Mouse (Mus musculus): ENCODE measurements around the gene Slc7a9. TPM values are rescaled to one million over a fixed set of nuclear protein-coding genes. Genes with fewer than 3 reads are reported as not detected.

Slc7a9 gene
- not detected for total RNA-seq (2022)

GRCm38 (mm10) chr7:35447996-35448846 lies at the start of gene Slc7a9:
Gene Slc7a9, plus strand, starts transcription at chr7:35448796.
- no peak for DNase-seq (ENCODE audit: low spot score in 2 of 2)

DNA sequence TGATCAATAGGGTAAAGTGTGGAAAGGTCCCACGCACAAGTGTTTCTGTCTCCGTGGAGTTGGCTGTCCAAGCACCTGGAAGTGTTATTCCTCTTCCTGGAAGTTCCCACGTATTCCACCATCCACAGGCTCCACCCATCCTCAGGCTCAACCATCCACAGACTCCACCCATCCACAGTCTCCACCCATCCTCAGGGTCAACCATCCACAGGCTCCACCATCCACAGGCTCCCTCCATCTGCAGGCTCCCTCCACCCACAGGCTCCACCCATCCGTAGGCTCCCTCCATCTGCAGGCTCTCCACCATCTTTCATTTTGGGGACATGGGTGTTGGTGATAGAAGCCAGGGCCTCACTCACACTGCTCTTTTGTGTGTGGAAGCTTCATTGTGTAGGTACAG lies 47.4 kb upstream of the Slc7a9 start:
- no peak for DNase-seq (ENCODE audit: low spot score in 2 of 2)

DNA sequence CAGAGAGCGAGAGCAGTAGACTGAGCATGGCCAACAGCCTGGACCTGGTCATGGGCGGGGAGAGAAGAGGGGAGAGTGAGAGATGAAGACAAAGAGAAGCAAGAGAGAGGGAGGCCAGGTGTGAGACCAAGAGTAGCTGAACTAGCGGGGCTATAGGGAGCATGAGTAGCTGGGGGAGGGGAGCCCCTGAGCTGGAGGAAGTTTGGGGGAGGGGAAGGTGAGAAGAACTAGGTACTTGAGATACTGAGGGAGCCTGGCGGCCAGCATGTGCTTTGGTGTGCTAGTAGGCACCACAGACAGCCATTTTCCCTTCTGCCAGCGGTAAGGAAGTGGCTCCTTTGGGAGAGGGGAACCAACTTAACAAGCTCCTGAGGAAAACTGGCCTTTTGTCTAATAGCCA lies 33.4 kb upstream of the Slc7a9 start:
- DNase-seq (ENCODE audit: low spot score in 2 of 2) = no peak

- no peak for DNase-seq (ENCODE audit: low spot score in 2 of 2)
Measured at GRCm38 (mm10) chr7:35415801-35416653, 32.6 kb upstream of the Slc7a9 start.

GRCm38 (mm10) chr7:35416654-35416948 lies 32.0 kb upstream of the Slc7a9 start:
- DNase-seq (ENCODE audit: low spot score in 2 of 2) = no peak

DNA sequence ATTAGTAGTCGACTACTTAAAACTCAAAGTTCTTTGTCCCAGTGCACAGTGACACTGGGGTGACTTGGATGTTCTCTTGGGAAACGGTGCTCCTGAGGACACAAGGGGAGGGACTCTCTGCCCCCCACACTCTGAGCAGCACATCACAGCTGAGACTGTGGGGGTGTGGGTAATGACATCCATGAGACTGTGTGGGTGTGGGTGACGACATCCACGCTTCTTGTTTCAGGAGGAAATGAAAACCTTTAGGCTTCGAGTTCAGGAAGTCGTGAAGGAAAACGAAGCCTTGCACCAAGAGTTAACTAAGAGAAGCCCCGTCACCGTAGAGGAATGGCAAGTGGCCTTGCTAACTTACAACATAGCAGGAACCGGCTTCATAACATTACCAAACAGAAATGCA lies 25.5 kb upstream of the Slc7a9 start:
- DNase-seq (ENCODE audit: low spot score in 2 of 2) = no peak

DNA sequence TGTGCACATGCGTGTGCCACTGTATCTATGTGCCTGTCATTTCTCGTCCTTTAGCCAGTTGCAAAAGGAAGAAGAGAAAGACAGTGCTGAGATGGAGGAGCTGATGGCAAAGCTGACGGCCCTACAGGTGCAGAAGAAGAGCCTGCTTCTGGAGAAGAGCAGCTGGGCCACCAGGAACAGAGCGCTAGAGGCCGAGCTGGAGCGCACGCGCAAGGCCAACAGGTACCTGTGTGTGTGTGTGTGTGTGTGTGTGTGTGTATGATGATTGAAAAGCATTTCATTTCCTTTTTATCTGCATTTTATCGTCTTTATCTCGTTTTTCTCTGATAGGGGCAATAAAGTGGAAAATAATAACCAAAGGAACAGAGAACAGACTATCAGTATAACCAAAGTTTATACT lies 20.4 kb upstream of the Slc7a9 start:
- no peak for DNase-seq (ENCODE audit: low spot score in 2 of 2)

GRCm38 (mm10) chr7:35435266-35435665 lies 13.3 kb upstream of the Slc7a9 start:
- no peak for DNase-seq (ENCODE audit: low spot score in 2 of 2)

GRCm38 (mm10) chr7:35447501-35447900 lies 1.1 kb upstream of the Slc7a9 start:
- no peak for DNase-seq (ENCODE audit: low spot score in 2 of 2)

DNA sequence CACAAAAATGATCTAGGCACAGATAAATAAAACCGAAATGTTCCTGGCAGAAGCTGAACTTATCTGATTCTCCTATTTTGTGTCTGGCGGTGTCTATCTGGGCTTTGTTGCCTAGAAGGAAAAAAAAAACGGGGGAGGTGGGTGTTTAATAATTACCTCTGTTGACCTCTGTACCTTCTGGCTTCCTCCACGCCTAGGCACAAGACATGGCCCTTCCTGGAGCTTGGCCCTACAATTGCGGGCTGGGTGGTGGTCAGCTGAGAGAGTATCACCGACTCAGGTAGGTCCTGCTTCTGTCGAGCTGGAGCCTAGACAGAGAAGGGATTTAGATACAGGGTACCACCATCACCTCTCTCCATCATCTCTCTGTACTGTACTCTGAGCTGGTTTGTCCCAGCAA lies 271 bp downstream of the Slc7a9 start:
- DNase-seq (ENCODE audit: low spot score in 2 of 2) = no peak

GRCm38 (mm10) chr7:35456091-35456814 lies 7.7 kb downstream of the Slc7a9 start:
- DNase-seq (ENCODE audit: low spot score in 2 of 2) = no peak

- no peak for DNase-seq (ENCODE audit: low spot score in 2 of 2)
Measured at GRCm38 (mm10) chr7:35460971-35461370, 12.4 kb downstream of the Slc7a9 start.

DNA sequence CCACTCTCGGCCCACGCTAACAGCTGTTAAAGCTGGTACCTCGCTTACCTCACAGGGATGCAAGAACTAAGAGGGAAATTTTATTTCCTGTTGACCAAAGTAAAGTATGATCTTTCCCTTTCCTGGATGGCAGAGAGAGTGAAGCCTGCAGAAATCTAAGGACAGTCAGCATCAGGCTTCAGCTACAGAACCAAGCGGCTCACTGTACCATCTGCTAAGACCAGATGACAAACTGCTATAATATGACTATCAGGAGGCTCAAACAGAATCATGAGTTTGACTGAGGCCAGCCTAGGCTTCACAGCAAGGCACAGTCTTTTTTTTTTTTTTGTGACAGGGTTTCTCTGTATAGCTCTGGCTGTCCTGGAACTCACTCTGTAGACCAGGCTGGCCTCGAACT lies 16.4 kb downstream of the Slc7a9 start:
- DNase-seq (ENCODE audit: low spot score in 2 of 2) = no peak

DNA sequence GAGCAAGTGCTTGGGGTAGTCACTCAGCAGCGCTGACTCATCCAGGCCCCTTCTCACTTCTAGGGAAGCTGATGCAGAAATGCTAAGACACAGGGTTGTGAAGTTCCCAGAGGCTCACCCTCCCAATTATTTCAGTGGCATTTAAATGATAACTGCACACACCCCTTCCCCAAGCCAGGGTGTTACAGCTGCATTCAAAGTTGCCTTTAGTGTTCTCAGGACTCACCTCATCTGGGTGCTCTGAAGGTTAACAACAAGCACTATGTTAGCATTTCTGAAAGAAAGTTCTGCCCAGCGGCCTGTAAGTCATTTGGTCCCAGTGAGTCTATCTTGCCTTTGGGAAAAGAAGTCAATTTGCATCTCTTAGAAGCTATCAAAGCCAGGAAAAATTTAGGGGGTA lies 19.3 kb downstream of the Slc7a9 start:
- DNase-seq (ENCODE audit: low spot score in 2 of 2) = no peak

- no peak for DNase-seq (ENCODE audit: low spot score in 2 of 2)
Measured at GRCm38 (mm10) chr7:35470794-35471193, 22.2 kb downstream of the Slc7a9 start.

DNA sequence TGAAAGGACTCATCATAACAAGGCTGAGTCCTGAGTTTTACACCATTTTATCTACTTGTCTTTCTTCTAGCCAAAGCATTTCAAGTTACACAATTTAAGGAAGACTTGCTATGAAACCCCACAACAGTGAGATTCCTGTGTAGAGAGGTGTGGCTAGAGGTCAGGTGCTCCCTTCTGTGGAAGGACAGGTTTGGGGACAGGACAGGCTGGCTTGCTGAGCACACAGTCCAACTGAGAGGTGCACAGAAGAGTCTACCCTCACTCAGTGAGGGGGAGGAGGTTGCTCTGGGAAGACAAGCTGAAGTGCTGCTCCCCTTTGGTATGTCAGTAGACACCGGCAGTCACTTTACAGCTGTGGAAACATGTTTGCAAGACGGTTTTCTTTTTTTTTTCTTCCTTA lies 27.9 kb downstream of the Slc7a9 start:
- no peak for DNase-seq (ENCODE audit: low spot score in 2 of 2)

GRCm38 (mm10) chr7:35485126-35485525 lies 36.5 kb downstream of the Slc7a9 start:
- DNase-seq (ENCODE audit: low spot score in 2 of 2) = no peak

DNA sequence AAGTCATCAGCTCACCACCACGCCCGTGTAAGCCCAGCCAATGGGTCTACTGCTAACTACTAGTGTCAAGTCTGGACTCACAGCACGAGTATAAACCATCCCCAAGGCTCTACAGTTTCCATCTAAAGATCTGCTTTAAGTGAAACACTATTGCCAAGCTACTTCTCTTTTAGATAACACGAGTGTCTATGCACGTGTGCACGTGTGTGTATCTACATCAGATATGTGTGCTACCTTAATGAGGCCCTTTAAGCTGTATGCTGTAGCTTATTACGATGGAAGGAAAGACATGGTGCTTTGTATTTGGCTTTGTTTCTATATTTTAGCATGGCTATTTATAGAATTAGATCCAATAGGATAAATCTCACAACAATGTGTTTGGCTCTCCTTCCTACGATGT lies 38.0 kb downstream of the Slc7a9 start:
- DNase-seq (ENCODE audit: low spot score in 2 of 2) = no peak

DNA sequence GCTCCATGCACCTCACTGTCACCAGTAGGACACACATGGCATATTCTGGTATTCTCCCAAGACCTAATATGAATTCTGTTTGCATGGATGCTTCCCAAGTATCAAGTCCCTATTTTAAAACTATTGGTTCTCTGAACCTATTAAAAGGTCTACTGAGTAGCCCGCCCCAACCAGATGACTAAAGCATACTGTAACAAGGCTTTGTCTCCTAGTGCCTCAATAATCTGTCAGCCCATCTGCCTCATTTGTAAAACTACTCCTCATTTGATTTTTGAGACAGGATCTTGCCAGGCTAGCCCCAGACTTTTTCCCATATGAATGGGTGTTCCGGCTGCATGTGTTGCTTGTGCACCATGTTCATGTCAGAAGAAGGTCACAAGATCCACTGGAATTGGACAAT lies 41.6 kb downstream of the Slc7a9 start:
- no peak for DNase-seq (ENCODE audit: low spot score in 2 of 2)

DNA sequence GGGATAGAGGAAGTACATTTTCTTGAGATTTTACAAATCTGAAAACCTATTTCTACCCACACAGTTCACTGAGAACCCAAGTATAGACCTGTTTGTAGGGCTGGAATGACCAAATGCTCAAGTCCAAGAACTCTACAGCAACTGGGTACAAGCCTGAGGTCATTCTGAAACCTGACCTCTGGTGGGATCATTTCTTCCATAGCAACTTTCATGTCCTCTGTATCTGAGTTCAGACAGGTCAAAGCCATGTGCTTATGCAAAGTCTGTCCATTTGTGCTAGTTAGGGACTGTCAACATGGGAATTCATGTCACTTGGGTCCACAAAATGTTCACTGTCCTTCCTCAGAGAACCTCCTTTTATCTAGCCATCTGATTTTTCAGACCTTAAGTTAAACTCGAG lies 42.4 kb downstream of the Slc7a9 start:
- no peak for DNase-seq (ENCODE audit: low spot score in 2 of 2)

- DNase-seq (ENCODE audit: low spot score in 2 of 2) = no peak
Measured at GRCm38 (mm10) chr7:35497516-35497915, 48.9 kb downstream of the Slc7a9 start.

- no peak for DNase-seq (ENCODE audit: low spot score in 2 of 2)
Measured at GRCm38 (mm10) chr7:35501995-35502394, 53.4 kb downstream of the Slc7a9 start.
